Comparison of ENCODE assay signal across 20 mouse cellular contexts in the genomic region with DNA sequence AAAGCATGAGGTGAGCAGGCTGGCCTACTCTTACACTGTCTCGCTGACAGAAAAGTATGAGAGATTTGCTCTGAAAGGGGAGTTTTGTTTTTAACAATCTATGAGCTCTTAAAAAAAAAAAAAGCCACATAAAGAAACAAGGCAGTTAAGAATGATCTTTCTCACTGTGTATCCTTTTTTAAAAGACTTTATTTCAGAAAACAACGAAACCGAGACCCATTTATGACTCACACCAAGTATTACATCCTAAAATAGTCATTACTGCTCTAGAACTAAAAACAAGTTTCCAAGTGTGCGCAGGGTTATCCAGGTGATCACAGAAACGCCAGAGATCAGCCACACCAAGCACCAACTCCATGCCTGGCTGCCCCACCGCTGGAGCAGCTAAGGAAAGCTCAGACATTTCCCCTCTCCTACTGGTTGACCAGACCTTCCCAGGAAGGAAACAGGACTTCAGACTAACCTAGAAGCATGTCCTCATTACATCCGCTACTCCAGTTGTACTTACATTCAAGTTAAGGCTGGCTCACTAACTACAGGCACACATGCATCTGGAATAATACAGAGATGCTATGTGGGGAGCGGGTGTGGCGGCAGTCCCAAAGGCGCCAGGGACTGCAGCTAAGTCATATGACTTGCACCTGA. TPM values are rescaled to one million over a fixed set of nuclear protein-coding genes. Genes with fewer than 3 reads are reported as not detected.
DNase-seq lines count a peak whose midpoint lies in the region; ATAC-seq lines count a peak whose summit lies in the region.
"Had no signal": no experiment of that assay in that cellular context is flagged by ENCODE, and none has a peak within 500 bp of the region (broad histone marks: within the 10 kb centered on the region; RNA-seq: fewer than 3 reads in every experiment).

No protein-coding gene starts in this region.

- no peak overlapping the region for H3K4me2 ChIP-seq in heart, embryonic 12.5 days
- H3K4me2 ChIP-seq in intestine, embryonic 15.5 days (replicated peaks), result no peak overlapping the region
- H3K4me2 ChIP-seq: embryonic facial prominence, embryonic 13.5 days; forebrain, embryonic 12.5 days; heart, embryonic 13.5 days; hindbrain, embryonic 15.5 days had no signal

- DNase-seq in heart, adult 11 months, result peak; percentile 91
- DNase-seq in CD4-positive helper T cell, adult 2 months (ENCODE audit: low read depth, low spot score), result peak; percentile 30
- DNase-seq in naive thymus-derived CD4-positive, alpha-beta T cell, adult 2 months (ENCODE audit: low read depth), result peak; percentile 24
- DNase-seq: adrenal gland, adult 8-10 months; cerebellum, adult 18-20 months; cerebellum, adult 9-11 months; cerebellum, postnatal 36 days; gastrocnemius, postnatal 36 days; heart, postnatal 36 days; kidney, adult 18-20 months had no signal

- H3K4me3 ChIP-seq in heart, embryonic 12.5 days, result no peak overlapping the region
- H3K4me3 ChIP-seq in intestine, embryonic 15.5 days (replicated peaks), result no peak overlapping the region
- H3K4me3 ChIP-seq: embryonic facial prominence, embryonic 13.5 days; forebrain, embryonic 12.5 days; heart, embryonic 13.5 days; hindbrain, embryonic 15.5 days had no signal

- no peaks in the 10 kb centered on the region for H3K9me3 ChIP-seq in heart, embryonic 12.5 days (replicated peaks)
- H3K9me3 ChIP-seq in intestine, embryonic 15.5 days, result no peaks in the 10 kb centered on the region
- H3K9me3 ChIP-seq: embryonic facial prominence, embryonic 13.5 days; forebrain, embryonic 12.5 days; heart, embryonic 13.5 days; hindbrain, embryonic 15.5 days had no signal

- no peak overlapping the region for H3K27ac ChIP-seq in heart, embryonic 12.5 days (ENCODE audit: poor library complexity, severe bottlenecking)
- H3K27ac ChIP-seq in intestine, embryonic 15.5 days, result no peak overlapping the region
- H3K27ac ChIP-seq: embryonic facial prominence, embryonic 13.5 days; forebrain, embryonic 12.5 days; heart, embryonic 13.5 days; hindbrain, embryonic 15.5 days had no signal

- H3K27me3 ChIP-seq in heart, embryonic 12.5 days (replicated peaks), result no peaks in the 10 kb centered on the region
- no peaks in the 10 kb centered on the region for H3K27me3 ChIP-seq in intestine, embryonic 15.5 days (replicated peaks)
- H3K27me3 ChIP-seq: embryonic facial prominence, embryonic 13.5 days; forebrain, embryonic 12.5 days; heart, embryonic 13.5 days; hindbrain, embryonic 15.5 days; Patski had no signal

- no peak overlapping the region for H3K9ac ChIP-seq in heart, embryonic 12.5 days
- no peak overlapping the region for H3K9ac ChIP-seq in intestine, embryonic 15.5 days
- H3K9ac ChIP-seq: embryonic facial prominence, embryonic 13.5 days; forebrain, embryonic 12.5 days; heart, embryonic 13.5 days; hindbrain, embryonic 15.5 days had no signal

- H3K4me1 ChIP-seq in heart, embryonic 12.5 days (replicated peaks), result peaks cover 15% of the 10 kb centered on the region
- H3K4me1 ChIP-seq in intestine, embryonic 15.5 days (replicated peaks), result no peaks in the 10 kb centered on the region
- H3K4me1 ChIP-seq: embryonic facial prominence, embryonic 13.5 days; forebrain, embryonic 12.5 days; hindbrain, embryonic 15.5 days had no signal

- 91% methylated on average over 10 of the region's 10 CpGs for WGBS in heart, embryonic 12.5 days
- WGBS in intestine, embryonic 15.5 days, result 92% methylated on average over 10 of the region's 10 CpGs

- H3K36me3 ChIP-seq in heart, embryonic 12.5 days, result peaks cover 3% of the 10 kb centered on the region; the same call in 1 of the 2 replicates
- H3K36me3 ChIP-seq in intestine, embryonic 15.5 days, result no peaks in the 10 kb centered on the region
- H3K36me3 ChIP-seq: forebrain, embryonic 12.5 days; hindbrain, embryonic 15.5 days had no signal

- no peak for ATAC-seq in heart, embryonic 12.5 days (ENCODE audit: insufficient number of reproducible peaks, low FRiP score)
- peak; percentile 73 for ATAC-seq in activated CD4-positive, CD25-positive, alpha-beta regulatory T cell, adult 4 months
- no peak for ATAC-seq in intestine, embryonic 15.5 days
- ATAC-seq in frontal cortex, adult (ENCODE audit: low TSS enrichment), result no peak
- ATAC-seq: forebrain, embryonic 16.5 days; Patski had no signal

RNA-seq across cellular contexts. Expression of a gene that starts 18.2 kb away (rescaled TPM):
- polyA plus RNA-seq in heart, embryonic 12.5 days (2016; fragmentation: Nextera tagmentation; extraction: Ambion mirVana), result 43.0 and 45.6 TPM in 2 replicates
- polyA plus RNA-seq in activated CD4-positive, CD25-positive, alpha-beta regulatory T cell, adult 4 months (2017; shearing (Covaris generic)), result 10 to 100 TPM; 43.2 to 52.2 TPM
- 23.7 and 27.0 TPM in 2 replicates for polyA plus RNA-seq in intestine, embryonic 15.5 days (2015; fragmentation: Nextera tagmentation; extraction: Ambion mirVana)

RNA-seq across cellular contexts. Expression of a gene that starts 59.2 kb away (rescaled TPM):
- polyA plus RNA-seq in heart, embryonic 12.5 days (2016; fragmentation: Nextera tagmentation; extraction: Ambion mirVana), result 16.6 and 18.1 TPM in 2 replicates
- polyA plus RNA-seq in activated CD4-positive, CD25-positive, alpha-beta regulatory T cell, adult 4 months (2017; shearing (Covaris generic)), result 10 to 100 TPM; 15.1 to 18.1 TPM
- polyA plus RNA-seq in intestine, embryonic 15.5 days (2015; fragmentation: Nextera tagmentation; extraction: Ambion mirVana), result 16.4 and 16.9 TPM in 2 replicates

Comparison
In these comparisons a context has a peak if more than half of its experiments do, and no peak if none do; other contexts are left out.
1. DNase-seq: peak in every context shown above with its lines; median percentile 91 in heart, adult 11 months; 30 in CD4-positive helper T cell, adult 2 months; 24 in naive thymus-derived CD4-positive, alpha-beta T cell, adult 2 months.